Mouse (Mus musculus): ENCODE data around the gene Prim1.

GRCm38 (mm10) chr10:128037921-128038320 lies 23.0 kb downstream of the Prim1 start:
- no peak for TF ChIP-seq CTCF (IDR thresholded peaks at IDR 0.05; ENCODE audit: borderline replicate concordance, extremely low read depth, insufficient read depth, insufficient read length)
- no peak for TF ChIP-seq POLR2A (IDR thresholded peaks at IDR 0.05; ENCODE audit: borderline replicate concordance, extremely low read depth, insufficient read depth, insufficient read length, poor library complexity, severe bottlenecking)
